Mouse (Mus musculus) spleen, postnatal 10 days (tissue): Measurements from ENCODE around the gene Pnrc1.

ENCODE experiments used
- DNase-seq, 2 experiments: peaks; one replicate each; pipeline ENCODE4 v3.0.0; 2021 to 2022; ENCODE audit warnings: low spot score in 2 of 2

The Pnrc1 gene

GRCm38 (mm10) chr4:33270386-33271314 is 19.3 kb downstream of the Pnrc1 start:
- no peak for DNase-seq

- no peak for DNase-seq
Observed at GRCm38 (mm10) chr4:33264979-33265726, 24.8 kb downstream of the Pnrc1 start.

GRCm38 (mm10) chr4:33262897-33263296 is 27.1 kb downstream of the Pnrc1 start:
- no peak for DNase-seq

GRCm38 (mm10) chr4:33261311-33261753 is 28.6 kb downstream of the Pnrc1 start:
- peak in 1 of 2 experiments; percentile 51 for DNase-seq

GRCm38 (mm10) chr4:33260311-33260710 is 29.7 kb downstream of the Pnrc1 start:
- no peak for DNase-seq

GRCm38 (mm10) chr4:33257263-33257964 is 32.5 kb downstream of the Pnrc1 start:
- no peak for DNase-seq

GRCm38 (mm10) chr4:33254706-33255105 is 35.3 kb downstream of the Pnrc1 start:
- no peak for DNase-seq

GRCm38 (mm10) chr4:33250867-33251266 is 39.1 kb downstream of the Pnrc1 start:
- DNase-seq = no peak

GRCm38 (mm10) chr4:33249716-33250230 is 40.2 kb downstream of the Pnrc1 start:
- no peak for DNase-seq

- DNase-seq = no peak
Observed at GRCm38 (mm10) chr4:33248915-33249314, 41.0 kb downstream of the Pnrc1 start.

GRCm38 (mm10) chr4:33248062-33248889 is 41.7 kb downstream of the Pnrc1 start:
- peak; percentile 98 for DNase-seq

- DNase-seq = peak; percentile 97 to 100
Observed at GRCm38 (mm10) chr4:33247479-33248053, 42.4 kb downstream of the Pnrc1 start.

GRCm38 (mm10) chr4:33245853-33246395 is 44.0 kb downstream of the Pnrc1 start:
- no peak for DNase-seq

- no peak for DNase-seq
Observed at GRCm38 (mm10) chr4:33243921-33244320, 46.0 kb downstream of the Pnrc1 start.

GRCm38 (mm10) chr4:33243016-33243758 is 46.8 kb downstream of the Pnrc1 start:
- no peak for DNase-seq

- DNase-seq = no peak
Observed at GRCm38 (mm10) chr4:33242536-33242935, 47.4 kb downstream of the Pnrc1 start.

GRCm38 (mm10) chr4:33230881-33231280 is 59.1 kb downstream of the Pnrc1 start:
- no peak for DNase-seq

- DNase-seq = no peak
Observed at GRCm38 (mm10) chr4:33229639-33230038, 60.3 kb downstream of the Pnrc1 start.

GRCm38 (mm10) chr4:33227164-33227563 is 62.8 kb downstream of the Pnrc1 start:
- no peak for DNase-seq
